In the genomic region with DNA sequence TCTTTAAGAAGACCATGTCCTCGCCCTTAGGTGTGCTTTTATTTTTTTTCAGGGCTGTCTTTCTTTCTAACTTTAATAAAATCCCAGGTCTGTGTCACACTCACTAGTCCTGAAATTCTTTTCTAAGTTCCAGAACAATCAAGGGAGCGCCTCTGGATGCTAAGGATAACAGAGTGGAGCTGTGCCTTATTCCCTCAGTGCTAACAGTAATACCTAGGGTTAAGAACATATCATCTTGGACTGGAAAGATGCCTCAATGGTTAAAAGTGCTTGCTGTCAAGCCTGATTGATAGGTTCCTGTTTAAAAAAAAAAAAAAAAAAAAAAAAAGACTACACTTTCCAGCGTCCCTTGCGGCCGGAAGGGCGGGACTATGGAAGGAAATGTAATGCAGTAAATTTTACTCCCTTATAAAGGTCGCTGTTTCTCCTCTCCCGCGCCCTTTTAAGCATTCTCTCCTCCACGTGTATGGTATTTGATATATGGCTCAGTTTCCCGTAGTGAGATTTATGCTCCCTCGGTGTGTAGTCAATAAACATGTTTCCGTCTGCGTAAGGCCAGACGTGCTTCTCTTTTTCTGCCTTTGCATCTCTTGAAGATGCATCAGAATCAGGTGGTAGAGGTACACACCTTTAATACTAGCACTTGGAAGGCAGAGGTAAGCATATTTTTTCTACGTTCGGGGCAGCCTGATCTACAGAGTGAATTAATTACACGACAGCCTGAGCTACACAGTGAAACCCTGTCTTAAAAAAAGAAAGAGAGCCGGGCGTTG, we compare ENCODE assay signal across 8 mouse cellular contexts. TPM values are rescaled to one million over a fixed set of nuclear protein-coding genes. Genes with fewer than 3 reads are reported as not detected.
DNase-seq lines count a peak whose midpoint lies in the region; ATAC-seq and TF ChIP-seq lines count a peak whose summit lies in the region.

No protein-coding gene starts in this region.

- ATAC-seq in common myeloid progenitor, adult 5-6 weeks (replicated peaks; ENCODE audit: low read depth, poor library complexity, severe bottlenecking) = peak; percentile 88
- peak; percentile 80 for ATAC-seq in intestine, embryonic 16.5 days

- no peaks in the 10 kb centered on the region for H3K4me1 ChIP-seq in intestine, embryonic 16.5 days (ENCODE audit: control insufficient read depth, insufficient read depth, low read length)
- no peaks in the 10 kb centered on the region for H3K4me1 ChIP-seq in midbrain, embryonic 10.5 days
- peaks cover 7% of the 10 kb centered on the region; the same call in 1 of the 2 replicates for H3K4me1 ChIP-seq in small intestine, adult 2 months (ENCODE audit: control insufficient read depth, insufficient read depth, insufficient read length, low read length)

- DNase-seq in adrenal gland, adult 18-20 months (ENCODE audit: low spot score in 2 of 2) = peak; percentile 18 to 42
- DNase-seq in adrenal gland, adult 8-10 months = no peak
- peak; percentile 35 for DNase-seq in gastrocnemius, postnatal 10 days
- DNase-seq in left cerebral cortex, postnatal 4 days = peak; percentile 49
- DNase-seq in midbrain, embryonic 10.5 days (ENCODE audit: low spot score) = peak; percentile 50

- H3K9ac ChIP-seq in intestine, embryonic 16.5 days (ENCODE audit: low read depth, low read length) = peak overlapping the region; percentile 63

- no peak for TF ChIP-seq POLR2A in small intestine, adult 2 months (IDR thresholded peaks at IDR 0.05; ENCODE audit: low read depth, low read length)

- intact Hi-C loops in left cerebral cortex, postnatal 4 days (cut with DNase I) = no loop called here

- H3K9me3 ChIP-seq in intestine, embryonic 16.5 days (ENCODE audit: control insufficient read depth, low read length) = no peaks in the 10 kb centered on the region
- no peaks in the 10 kb centered on the region for H3K9me3 ChIP-seq in midbrain, embryonic 10.5 days (replicated peaks)

- TF ChIP-seq CTCF in small intestine, adult 2 months (IDR thresholded peaks at IDR 0.05; ENCODE audit: extremely low read depth, insufficient read length, insufficient replicate concordance, low read depth, low read length) = no peak

- H3K36me3 ChIP-seq in intestine, embryonic 16.5 days (ENCODE audit: control insufficient read depth, insufficient read depth, low read length) = no peaks in the 10 kb centered on the region
- H3K36me3 ChIP-seq in midbrain, embryonic 10.5 days = no peaks in the 10 kb centered on the region
- no peaks in the 10 kb centered on the region for H3K36me3 ChIP-seq in small intestine, adult 2 months (ENCODE audit: control insufficient read depth, insufficient read depth, low read length)

- peak overlapping the region; percentile 55 for H3K4me3 ChIP-seq in intestine, embryonic 16.5 days (ENCODE audit: low read length)
- H3K4me3 ChIP-seq in midbrain, embryonic 10.5 days = peak overlapping the region; percentile 64
- peak overlapping the region; percentile 11; the same call in 1 of the 2 replicates for H3K4me3 ChIP-seq in small intestine, adult 2 months (ENCODE audit: low read depth, low read length)

- WGBS in intestine, embryonic 16.5 days = 15% methylated on average over 20 of the region's 20 CpGs
- WGBS in midbrain, embryonic 10.5 days = 19% methylated on average over 20 of the region's 20 CpGs
- 14% methylated on average over 20 of the region's 20 CpGs for WGBS in small intestine, adult 2 months

- H3K27ac ChIP-seq in intestine, embryonic 16.5 days (ENCODE audit: low read length) = no peak overlapping the region
- peak overlapping the region; percentile 83 for H3K27ac ChIP-seq in midbrain, embryonic 10.5 days (replicated peaks)
- peak overlapping the region; percentile 22 for H3K27ac ChIP-seq in small intestine, adult 2 months (ENCODE audit: insufficient read depth, low read depth, low read length)

- H3K4me2 ChIP-seq in intestine, embryonic 16.5 days (ENCODE audit: low read depth, low read length) = peak overlapping the region; percentile 45

- H3K27me3 ChIP-seq in intestine, embryonic 16.5 days (replicated peaks; ENCODE audit: control insufficient read depth, insufficient read depth, low read length) = no peaks in the 10 kb centered on the region
- no peaks in the 10 kb centered on the region for H3K27me3 ChIP-seq in midbrain, embryonic 10.5 days (ENCODE audit: low read depth, poor library complexity, severe bottlenecking)
- no peaks in the 10 kb centered on the region for H3K27me3 ChIP-seq in small intestine, adult 2 months (ENCODE audit: control insufficient read depth, insufficient read depth, low read length)

RNA-seq across cellular contexts. Expression of a gene that starts 14.1 kb away (rescaled TPM):
- total RNA-seq in adrenal gland, adult 18-20 months (2021) = 1 to 10 TPM; 3.7 to 5.2 TPM
- 1 to 10 TPM; 4.2 to 6.4 (median 5.3) TPM for total RNA-seq in adrenal gland, adult 8-10 months (2022)
- total RNA-seq in common myeloid progenitor, adult 5-6 weeks (2017) = 15.8 and 28.6 TPM in 2 replicates
- total RNA-seq in gastrocnemius, postnatal 10 days (2021) = 10 to 100 TPM; 51.1 to 65.5 TPM
- 17.8 and 17.9 TPM in 2 replicates for polyA plus RNA-seq in intestine, embryonic 16.5 days (2015; fragmentation: Nextera tagmentation; extraction: Ambion mirVana)
- total RNA-seq in left cerebral cortex, postnatal 4 days (2021) = 10 to 100 TPM; 36.3 to 37.9 TPM
- 18.3 and 21.5 TPM in 2 replicates for polyA plus RNA-seq in midbrain, embryonic 10.5 days (2016; fragmentation: Nextera tagmentation; extraction: Ambion mirVana)
- 0.08 and 0.30 TPM in 2 replicates for polyA plus RNA-seq in small intestine, adult 2 months (2012; rRNA removed)

Comparison
In these comparisons a context has a peak if more than half of its experiments do, and no peak if none do; other contexts are left out.
1. H3K4me3 ChIP-seq: peak in every context shown above with its lines; median percentile 64 in midbrain, embryonic 10.5 days; 55 in intestine, embryonic 16.5 days; 11 in small intestine, adult 2 months.